Mouse (Mus musculus): ENCODE measurements at regions not wholly inside any gene's neighbourhood (a gene's known extent, or its start where the extent isn't known, plus 50 kb on each side); places are given as distances from the start of the nearest gene placed in this dataset.

DNA sequence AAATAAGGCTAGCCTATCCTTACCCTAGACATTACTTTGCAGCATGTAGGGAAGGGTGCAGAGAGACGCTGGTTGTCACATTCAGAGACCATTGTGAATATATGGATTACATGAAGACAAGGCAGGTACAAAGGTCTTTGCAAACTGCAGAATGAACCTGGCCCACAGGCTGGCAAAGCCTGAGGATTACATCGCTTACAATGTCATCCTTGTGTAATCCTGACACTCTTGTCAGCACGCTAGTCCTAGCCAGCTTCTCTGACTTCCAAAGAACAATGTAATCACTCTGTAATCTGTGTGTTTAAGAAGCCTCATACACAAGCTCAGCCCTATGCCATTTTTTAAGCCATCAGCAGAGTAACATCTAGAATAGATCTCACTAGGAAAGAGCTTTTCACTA is 69.6 kb upstream of the Foxq1 start:
- no peak for DNase-seq (ENCODE audit: low spot score in 2 of 2)

DNA sequence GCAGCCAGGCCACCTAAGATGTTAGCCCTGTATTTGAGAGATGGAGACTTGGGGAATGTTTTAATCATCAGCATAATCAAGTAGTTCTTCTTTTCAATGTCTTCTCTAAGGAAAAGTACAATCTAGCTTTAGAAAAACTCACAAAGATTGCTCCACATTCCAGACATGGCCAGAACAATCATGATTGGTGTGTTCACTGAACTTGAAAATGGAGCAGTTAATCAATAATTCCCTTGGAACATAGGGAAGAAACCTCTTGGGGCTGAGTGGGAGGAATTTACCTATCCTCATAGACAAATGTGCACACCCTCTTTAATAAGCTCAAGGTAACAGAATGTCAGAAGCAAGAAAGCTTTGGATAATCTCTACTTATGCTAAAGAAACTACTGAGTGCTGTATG is 67.7 kb upstream of the Foxq1 start:
- DNase-seq (ENCODE audit: low spot score in 2 of 2): no peak

DNA sequence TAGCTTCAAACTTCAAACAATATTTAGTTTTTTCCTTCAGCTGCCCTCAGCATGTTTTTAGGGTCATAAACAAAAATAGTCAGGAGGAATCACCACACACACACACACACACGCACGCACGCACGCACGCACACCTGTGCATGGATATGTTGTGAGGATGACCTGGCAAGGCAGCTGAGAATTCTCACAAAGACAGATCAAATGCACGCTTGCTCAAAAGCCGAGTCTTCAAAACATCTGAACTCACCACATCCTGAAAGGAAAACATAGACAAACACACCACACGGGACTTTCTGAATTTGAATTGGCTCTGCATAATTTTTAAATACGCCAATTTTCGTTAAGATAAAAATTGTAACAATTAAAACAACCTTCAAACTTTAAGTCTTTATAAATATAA is 52.7 kb upstream of the Foxq1 start:
- DNase-seq (ENCODE audit: low spot score in 2 of 2): no peak

DNA sequence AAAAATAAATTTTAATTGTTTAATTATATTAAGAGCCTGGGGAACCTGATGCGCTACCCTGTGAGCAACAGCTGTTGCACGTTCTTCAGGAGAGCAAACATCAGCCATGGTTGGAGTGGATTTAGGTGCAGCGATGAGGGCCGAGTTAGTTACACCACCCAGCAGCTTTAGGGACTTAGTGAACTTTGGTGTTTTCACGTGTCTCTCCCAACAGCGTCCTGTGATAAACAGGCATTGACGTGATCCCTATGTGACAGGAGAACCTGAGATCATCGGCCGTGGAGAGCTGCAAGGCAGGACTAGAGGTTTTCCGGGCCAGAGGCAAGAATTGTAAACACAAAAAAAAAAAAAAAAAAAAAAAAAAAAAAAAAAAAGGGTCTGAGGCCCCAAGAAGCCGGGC is 52.1 kb upstream of the Foxq1 start:
- DNase-seq (ENCODE audit: low spot score in 2 of 2): no peak

DNA sequence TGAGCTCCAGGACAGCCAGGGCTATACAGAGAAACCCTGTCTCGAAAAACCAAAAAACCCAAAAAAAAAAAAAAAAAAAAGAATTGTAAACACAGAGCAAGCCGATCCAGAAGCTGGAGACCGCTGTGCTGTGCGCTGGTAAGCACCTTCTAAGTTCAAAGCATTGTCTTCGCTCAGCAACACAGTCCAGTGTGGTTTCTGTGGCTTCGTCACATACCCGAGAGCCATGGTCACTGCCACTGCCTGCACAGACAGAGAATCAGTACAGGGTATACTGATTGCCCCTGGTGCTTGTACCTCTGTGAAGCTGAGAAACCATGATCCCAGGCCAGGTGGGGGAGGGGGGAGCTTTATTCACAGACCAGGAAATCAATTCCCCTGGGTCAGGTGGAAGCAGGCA is 51.6 kb upstream of the Foxq1 start:
- DNase-seq (ENCODE audit: low spot score in 2 of 2): no peak

DNA sequence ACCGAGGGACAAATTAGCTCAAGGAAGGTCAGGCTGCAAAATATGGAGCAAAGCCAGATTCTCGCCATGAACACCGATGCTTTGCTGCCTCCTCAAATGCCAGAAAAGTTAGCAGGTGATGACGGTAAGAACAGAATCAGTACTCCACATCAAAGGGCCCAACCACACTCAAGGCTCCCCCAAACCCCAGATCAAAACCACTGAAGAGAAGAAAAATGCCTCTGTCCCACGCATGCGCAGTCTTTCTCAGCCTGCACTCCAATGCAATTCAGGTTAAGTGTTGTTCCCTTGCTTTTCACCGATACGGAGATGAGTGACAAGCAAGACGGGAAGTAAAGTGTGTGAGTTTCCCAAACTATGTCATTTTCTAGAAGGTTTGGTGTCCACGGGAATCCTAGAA is 50.5 kb upstream of the Foxq1 start:
- DNase-seq (ENCODE audit: low spot score in 2 of 2): no peak
